11 mouse cellular contexts compared by ENCODE assay signal in the genomic region with DNA sequence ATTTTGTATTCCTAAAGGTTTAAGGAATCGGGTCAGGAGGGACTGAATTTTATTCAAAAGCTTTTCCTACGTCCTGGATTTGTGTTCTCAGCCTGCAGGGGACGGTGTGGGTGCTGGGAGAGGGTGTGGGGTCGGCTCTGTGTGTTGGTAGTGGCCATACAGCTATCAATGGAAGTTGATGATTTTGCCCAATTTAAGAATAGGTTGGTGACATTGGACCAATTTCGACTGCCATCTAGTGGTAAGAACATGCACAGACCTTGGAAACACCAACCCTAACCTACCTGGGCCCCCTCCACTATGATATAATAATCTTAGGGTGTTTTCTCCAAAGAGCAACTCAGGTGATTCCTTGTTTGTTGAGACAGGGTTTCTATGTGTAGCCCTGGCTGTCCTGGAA. TPM values are rescaled to one million over a fixed set of nuclear protein-coding genes. Genes with fewer than 3 reads are reported as not detected.
DNase-seq lines count a peak whose midpoint lies in the region; ATAC-seq and TF ChIP-seq lines count a peak whose summit lies in the region.
"Had no signal": no experiment of that assay in that cellular context is flagged by ENCODE, and none has a peak within 500 bp of the region (broad histone marks: within the 10 kb centered on the region; RNA-seq: fewer than 3 reads in every experiment).

No protein-coding gene starts in this region.

- no peak overlapping the region for H3K4me2 ChIP-seq in kidney, postnatal 0 days (ENCODE audit: low read length)
- no peak overlapping the region for H3K4me2 ChIP-seq in stomach, embryonic 14.5 days (replicated peaks; ENCODE audit: low read depth, low read length)
- H3K4me2 ChIP-seq: embryonic facial prominence, embryonic 13.5 days; limb, embryonic 15.5 days; stomach, embryonic 15.5 days had no signal

- no peak overlapping the region for H3K4me3 ChIP-seq in kidney, postnatal 0 days (replicated peaks; ENCODE audit: low read depth, low read length)
- H3K4me3 ChIP-seq in stomach, embryonic 14.5 days (ENCODE audit: low read depth, low read length): no peak overlapping the region
- H3K4me3 ChIP-seq: embryonic facial prominence, embryonic 13.5 days; limb, embryonic 15.5 days; stomach, embryonic 15.5 days had no signal

- peak; percentile 80 for TF ChIP-seq CTCF in kidney, postnatal 0 days (IDR thresholded peaks at IDR 0.05; ENCODE audit: low read depth)

- no peak for ATAC-seq in kidney, postnatal 0 days (replicated peaks; ENCODE audit: low FRiP score, low read depth)
- peak; percentile 23; the same call in 1 of the 2 replicates for ATAC-seq in stomach, embryonic 14.5 days (ENCODE audit: insufficient number of reproducible peaks, insufficient read depth, low FRiP score, low read depth)

- peak; percentile 52 for DNase-seq in heart, adult 8-10 months (ENCODE audit: low spot score)
- no peak for DNase-seq in heart, postnatal 25 days (ENCODE audit: low spot score)
- peak; percentile 45 to 52 for DNase-seq in right cerebral cortex, postnatal 10 days (ENCODE audit: low spot score in 2 of 2)
- no peak for DNase-seq in right cerebral cortex, postnatal 25 days
- DNase-seq in c-Kit-positive CD71-negative TER-119-negative erythroid progenitor cells, embryonic 14.5 days (ENCODE audit: low read depth): peak; percentile 43
- DNase-seq in kidney, postnatal 0 days (ENCODE audit: low spot score): peak; percentile 73
- no peak for DNase-seq in gastrocnemius, postnatal 14 days

- no peak overlapping the region for H3K27ac ChIP-seq in kidney, postnatal 0 days
- H3K27ac ChIP-seq in stomach, embryonic 14.5 days (ENCODE audit: low read length): no peak overlapping the region
- H3K27ac ChIP-seq: embryonic facial prominence, embryonic 13.5 days; limb, embryonic 15.5 days; stomach, embryonic 15.5 days had no signal

- no peaks in the 10 kb centered on the region for H3K36me3 ChIP-seq in kidney, postnatal 0 days (ENCODE audit: insufficient read depth, low read length)
- H3K36me3 ChIP-seq in stomach, embryonic 14.5 days (ENCODE audit: control insufficient read depth, insufficient read depth, low read length): no peaks in the 10 kb centered on the region
- H3K36me3 ChIP-seq: embryonic facial prominence, embryonic 13.5 days; limb, embryonic 15.5 days; stomach, embryonic 15.5 days had no signal

- H3K4me1 ChIP-seq in kidney, postnatal 0 days (replicated peaks; ENCODE audit: insufficient read depth, low read length): no peaks in the 10 kb centered on the region
- no peaks in the 10 kb centered on the region for H3K4me1 ChIP-seq in stomach, embryonic 14.5 days (ENCODE audit: control insufficient read depth, insufficient read depth, low read length)
- H3K4me1 ChIP-seq: embryonic facial prominence, embryonic 13.5 days; limb, embryonic 15.5 days; stomach, embryonic 15.5 days had no signal

- intact Hi-C loops in heart, postnatal 25 days (cut with DNase I): loop anchor here (2.0 to 5.0 kb wide), 3 partner anchors 45 to 522 kb away; a partner anchor contains a TSS
- intact Hi-C loops in gastrocnemius, postnatal 14 days (cut with DNase I; ENCODE audit: low total_unique reads): loop anchor here (5.0 to 10.0 kb wide), 2 partner anchors 130 to 318 kb away; no protein-coding TSS in a partner anchor

- H3K9ac ChIP-seq in kidney, postnatal 0 days (ENCODE audit: low read depth, low read length): no peak overlapping the region
- no peak overlapping the region for H3K9ac ChIP-seq in stomach, embryonic 14.5 days (replicated peaks; ENCODE audit: low read depth, low read length)
- H3K9ac ChIP-seq: embryonic facial prominence, embryonic 13.5 days; limb, embryonic 15.5 days; stomach, embryonic 15.5 days had no signal

- WGBS in kidney, postnatal 0 days: 22% methylated on average over 5 of the region's 5 CpGs
- 28% methylated on average over 5 of the region's 5 CpGs for WGBS in stomach, embryonic 14.5 days

- H3K9me3 ChIP-seq in kidney, postnatal 0 days (replicated peaks; ENCODE audit: low read length): no peaks in the 10 kb centered on the region
- H3K9me3 ChIP-seq in stomach, embryonic 14.5 days (ENCODE audit: control insufficient read depth, low read depth, low read length): no peaks in the 10 kb centered on the region
- H3K9me3 ChIP-seq: embryonic facial prominence, embryonic 13.5 days; limb, embryonic 15.5 days; stomach, embryonic 15.5 days had no signal

- H3K27me3 ChIP-seq in kidney, postnatal 0 days (ENCODE audit: insufficient read depth, low read length): no peaks in the 10 kb centered on the region
- no peaks in the 10 kb centered on the region for H3K27me3 ChIP-seq in stomach, embryonic 14.5 days (ENCODE audit: control insufficient read depth, insufficient read depth, low read length)
- H3K27me3 ChIP-seq: embryonic facial prominence, embryonic 13.5 days; limb, embryonic 15.5 days; stomach, embryonic 15.5 days had no signal

RNA-seq across cellular contexts. Expression of a gene that starts 12.3 kb away (rescaled TPM):
- total RNA-seq in heart, adult 8-10 months (2022): 10 to 100 TPM; 13.3 to 15.1 (median 14.3) TPM
- total RNA-seq in heart, postnatal 25 days (2021): 10 to 100 TPM; 12.9 to 14.7 TPM
- polyA plus RNA-seq in kidney, postnatal 0 days (2015; fragmentation: Nextera tagmentation; extraction: Ambion mirVana): 16.8 and 18.6 TPM in 2 replicates
- polyA plus RNA-seq in stomach, embryonic 14.5 days (2014; fragmentation: Nextera tagmentation; extraction: Ambion mirVana): 22.0 and 27.1 TPM in 2 replicates
- total RNA-seq in gastrocnemius, postnatal 14 days (2021): 10 to 100 TPM; 15.7 to 16.6 TPM

RNA-seq across cellular contexts. Expression of a gene that starts 44.0 kb away (rescaled TPM):
- 1 to 10 TPM; 5.6 to 8.9 (median 5.8) TPM for total RNA-seq in heart, adult 8-10 months (2022)
- total RNA-seq in heart, postnatal 25 days (2021): 1 to 10 TPM; 5.6 to 6.3 TPM
- polyA plus RNA-seq in kidney, postnatal 0 days (2015; fragmentation: Nextera tagmentation; extraction: Ambion mirVana): 7.3 and 7.6 TPM in 2 replicates
- polyA plus RNA-seq in stomach, embryonic 14.5 days (2014; fragmentation: Nextera tagmentation; extraction: Ambion mirVana): 11.7 and 12.4 TPM in 2 replicates
- total RNA-seq in gastrocnemius, postnatal 14 days (2021): 1 to 10 TPM; 6.7 to 7.0 TPM

RNA-seq across cellular contexts. Expression of a gene that starts 54.7 kb away (rescaled TPM):
- 1 to 10 TPM; 6.2 to 9.5 (median 7.8) TPM for total RNA-seq in heart, adult 8-10 months (2022)
- total RNA-seq in heart, postnatal 25 days (2021): 1 to 10 TPM; 7.5 to 9.5 TPM
- 26.4 and 27.7 TPM in 2 replicates for polyA plus RNA-seq in kidney, postnatal 0 days (2015; fragmentation: Nextera tagmentation; extraction: Ambion mirVana)
- 34.0 and 38.0 TPM in 2 replicates for polyA plus RNA-seq in stomach, embryonic 14.5 days (2014; fragmentation: Nextera tagmentation; extraction: Ambion mirVana)
- total RNA-seq in gastrocnemius, postnatal 14 days (2021): 1 to 10 TPM; 8.3 to 8.5 TPM

Comparison
In these comparisons a context has a peak if more than half of its experiments do, and no peak if none do; other contexts are left out.
1. DNase-seq: peak in heart, adult 8-10 months (single experiment), right cerebral cortex, postnatal 10 days (2 of 2), c-Kit-positive CD71-negative TER-119-negative erythroid progenitor cells, embryonic 14.5 days (single experiment) and kidney, postnatal 0 days (single experiment); none in heart, postnatal 25 days (single experiment), right cerebral cortex, postnatal 25 days (single experiment) and gastrocnemius, postnatal 14 days (single experiment).